Mouse (Mus musculus) myocyte (in vitro differentiated cells): Measurements from ENCODE around the gene Lman1l. TPM values are rescaled to one million over a fixed set of nuclear protein-coding genes. Genes with fewer than 3 reads are reported as not detected.

Source experiments
- H3K27me3 ChIP-seq: one replicate; pipeline ENCODE4 v1.6.1; 2011; ENCODE audit not compliant: control insufficient read depth, insufficient read depth, insufficient read length
- H3K36me3 ChIP-seq: one replicate; pipeline ENCODE4 v1.6.1; 2011; ENCODE audit not compliant: control insufficient read depth, insufficient read depth
- H3K4me2 ChIP-seq: one replicate; pipeline ENCODE4 v1.6.1; 2011; ENCODE audit warnings: low read depth, control low read depth
- H3K4me3 ChIP-seq: one replicate; pipeline ENCODE4 v1.5.1; 2011; ENCODE audit warnings: mild to moderate bottlenecking, control low read depth, moderate library complexity
- H3K79me2 ChIP-seq: one replicate; pipeline ENCODE4 v1.6.1; 2011; ENCODE audit not compliant: control insufficient read depth, insufficient read depth
- H3ac ChIP-seq: one replicate; pipeline ENCODE4 v1.6.1; 2011; ENCODE audit not compliant: control insufficient read depth, insufficient read length
- CEBPB ChIP-seq: IDR thresholded peaks from 2 replicates; pipeline ENCODE4 v1.6.1; 2011; ENCODE audit warnings: mild to moderate bottlenecking, moderate library complexity; ENCODE audit not compliant: poor library complexity, insufficient read depth, severe bottlenecking
- E2F4 ChIP-seq: IDR thresholded peaks from one replicate; pipeline ENCODE4 v1.6.1; 2011; ENCODE audit warnings: mild to moderate bottlenecking, control low read depth, moderate library complexity; ENCODE audit not compliant: insufficient read depth
- MAX ChIP-seq: IDR thresholded peaks from one replicate; pipeline ENCODE4 v1.6.1; 2011; ENCODE audit warnings: low read depth, mild to moderate bottlenecking, control low read depth
- MYOD1 ChIP-seq, 3 experiments: IDR thresholded peaks; one replicate each; pipeline ENCODE4 v1.6.1; 2011; ENCODE audit warnings: control low read depth in 2 of 3, low read depth in 2 of 3, mild to moderate bottlenecking in 2 of 3, moderate library complexity in 1 of 3; ENCODE audit not compliant: insufficient read length in 2 of 3, control insufficient read depth in 1 of 3
- MYOG ChIP-seq, 3 experiments: IDR thresholded peaks; one replicate each; pipeline ENCODE4 v1.6.1; 2011; ENCODE audit warnings: control low read depth in 2 of 3, low read depth in 2 of 3, mild to moderate bottlenecking in 2 of 3; ENCODE audit not compliant: insufficient read length in 2 of 3, control insufficient read depth in 1 of 3, insufficient read depth in 1 of 3
- POLR2A ChIP-seq: IDR thresholded peaks from one replicate; pipeline ENCODE4 v1.6.1; 2011; ENCODE audit warnings: low read depth, mild to moderate bottlenecking, control low read depth, moderate library complexity; ENCODE audit not compliant: insufficient read length
- POLR2AphosphoS2 ChIP-seq: IDR thresholded peaks from one replicate; pipeline ENCODE4 v1.6.1; 2011; ENCODE audit warnings: low read depth, control low read depth; ENCODE audit not compliant: insufficient read length
- REST ChIP-seq: IDR thresholded peaks from one replicate; pipeline ENCODE4 v1.6.1; 2011; ENCODE audit warnings: mild to moderate bottlenecking, control low read depth, moderate library complexity; ENCODE audit not compliant: insufficient read depth, insufficient read length
- SRF ChIP-seq: IDR thresholded peaks from one replicate; pipeline ENCODE4 v1.6.1; 2011; ENCODE audit warnings: low read depth; ENCODE audit not compliant: control insufficient read depth, insufficient read length
- TCF12 ChIP-seq: IDR thresholded peaks from one replicate; pipeline ENCODE4 v1.6.1; 2011; ENCODE audit warnings: mild to moderate bottlenecking, control low read depth; ENCODE audit not compliant: poor library complexity, insufficient read depth, severe bottlenecking
- TCF3 ChIP-seq: IDR thresholded peaks from one replicate; pipeline ENCODE4 v1.6.1; 2011; ENCODE audit warnings: low read depth, control low read depth; ENCODE audit not compliant: insufficient read length
- USF1 ChIP-seq: IDR thresholded peaks from one replicate; pipeline ENCODE4 v1.6.1; 2011; ENCODE audit warnings: low read depth, mild to moderate bottlenecking, control low read depth, moderate library complexity
- polyA plus RNA-seq: library from polyadenylated mRNA; unstranded; fragments of >200 nt; fragmentation: generic; extraction: Trizol; gene quantifications from one replicate; pipeline ENCODE4 v1.2.1, GENCODE M21; 2012; ENCODE audit warnings: missing spikeins

Gene Lman1l
- polyA plus RNA-seq = 1.00 TPM

- no peak for TF ChIP-seq POLR2AphosphoS2
- TF ChIP-seq REST = no peak
- TF ChIP-seq USF1 = no peak
- no peak for TF ChIP-seq CEBPB
- no peak for TF ChIP-seq MYOG (IDR thresholded peaks at IDR 0.05; ENCODE audit: control insufficient read depth in 1 of 3, insufficient read depth in 1 of 3, insufficient read length in 2 of 3, low read depth in 2 of 3)
- TF ChIP-seq SRF = no peak
- TF ChIP-seq MYOD1 (IDR thresholded peaks at IDR 0.05; ENCODE audit: control insufficient read depth in 1 of 3, insufficient read length in 2 of 3, low read depth in 2 of 3) = no peak
- no peak for TF ChIP-seq TCF3
- TF ChIP-seq E2F4 = no peak
- TF ChIP-seq POLR2A = no peak
- no peak for TF ChIP-seq MAX
- TF ChIP-seq TCF12 = no peak
- Histone ChIP-seq H3K4me2 (no peak within 1 kb of the TSS), H3K27me3 (no peaks in the 10 kb centered on the region), H3K4me3 (no peak within 1 kb of the TSS), H3K36me3 (no peaks in the 10 kb centered on the region), H3K79me2 (no peaks in the 10 kb centered on the region), H3ac (no peak within 1 kb of the TSS)
These were observed at the start of gene Lman1l for GRCm38 (mm10) chr9:57620674-57621073. Gene Lman1l, minus strand, starts transcription at chr9:57620774.

- Histone ChIP-seq H3K36me3 (no peaks in the 10 kb centered on the region), H3K27me3 (peaks cover 11% of the 10 kb centered on the region), H3K4me2 (no peak overlapping the region), H3ac (no peak overlapping the region), H3K4me3 (no peak overlapping the region), H3K79me2 (no peaks in the 10 kb centered on the region)
- TF ChIP-seq SRF (no peak), POLR2AphosphoS2 (no peak), TCF3 (no peak), POLR2A (no peak), MYOD1 (IDR thresholded peaks at IDR 0.05; ENCODE audit: control insufficient read depth in 1 of 3, insufficient read length in 2 of 3, low read depth in 2 of 3) (no peak)
These were observed 49.0 kb upstream of the Lman1l start for GRCm38 (mm10) chr9:57669566-57669965.

GRCm38 (mm10) chr9:57668277-57668676, 47.7 kb upstream of the Lman1l start:
- H3K4me3 ChIP-seq = no peak overlapping the region
- TF ChIP-seq MYOD1 (IDR thresholded peaks at IDR 0.05; ENCODE audit: control insufficient read depth in 1 of 3, insufficient read length in 2 of 3, low read depth in 2 of 3) (no peak), CEBPB (no peak), E2F4 (no peak), SRF (no peak), TCF12 (no peak), MYOG (IDR thresholded peaks at IDR 0.05; ENCODE audit: control insufficient read depth in 1 of 3, insufficient read depth in 1 of 3, insufficient read length in 2 of 3, low read depth in 2 of 3) (no peak), POLR2AphosphoS2 (no peak)
- H3K27me3 ChIP-seq = peaks cover 11% of the 10 kb centered on the region
- H3K4me2 ChIP-seq = no peak overlapping the region
- no peaks in the 10 kb centered on the region for H3K36me3 ChIP-seq
- H3ac ChIP-seq = no peak overlapping the region
- H3K79me2 ChIP-seq = no peaks in the 10 kb centered on the region

GRCm38 (mm10) chr9:57667817-57668216, 47.2 kb upstream of the Lman1l start:
- Histone ChIP-seq H3K79me2 (no peaks in the 10 kb centered on the region), H3ac (no peak overlapping the region), H3K27me3 (peaks cover 11% of the 10 kb centered on the region), H3K4me2 (no peak overlapping the region), H3K4me3 (no peak overlapping the region), H3K36me3 (no peaks in the 10 kb centered on the region)
- TF ChIP-seq POLR2AphosphoS2 (no peak), MYOG (IDR thresholded peaks at IDR 0.05; ENCODE audit: control insufficient read depth in 1 of 3, insufficient read depth in 1 of 3, insufficient read length in 2 of 3, low read depth in 2 of 3) (no peak), MYOD1 (IDR thresholded peaks at IDR 0.05; ENCODE audit: control insufficient read depth in 1 of 3, insufficient read length in 2 of 3, low read depth in 2 of 3) (no peak), POLR2A (no peak), SRF (no peak), REST (no peak), E2F4 (no peak), TCF12 (no peak), CEBPB (no peak), MAX (no peak), TCF3 (no peak), USF1 (no peak)

GRCm38 (mm10) chr9:57667136-57667535, 46.6 kb upstream of the Lman1l start:
- Histone ChIP-seq H3K4me3 (no peak overlapping the region), H3K27me3 (peaks cover 11% of the 10 kb centered on the region), H3K36me3 (no peaks in the 10 kb centered on the region), H3ac (no peak overlapping the region), H3K79me2 (no peaks in the 10 kb centered on the region), H3K4me2 (no peak overlapping the region)
- TF ChIP-seq MYOG (IDR thresholded peaks at IDR 0.05; ENCODE audit: control insufficient read depth in 1 of 3, insufficient read depth in 1 of 3, insufficient read length in 2 of 3, low read depth in 2 of 3) (no peak), USF1 (no peak), POLR2AphosphoS2 (no peak), MYOD1 (IDR thresholded peaks at IDR 0.05; ENCODE audit: control insufficient read depth in 1 of 3, insufficient read length in 2 of 3, low read depth in 2 of 3) (no peak), SRF (no peak), MAX (no peak), REST (no peak), CEBPB (no peak), TCF3 (no peak), POLR2A (no peak), E2F4 (no peak), TCF12 (no peak)
